Mouse (Mus musculus) layer of hippocampus, postnatal 25 days (tissue): ENCODE data around the gene Cnot10. TPM values are rescaled to one million over a fixed set of nuclear protein-coding genes. Genes with fewer than 3 reads are reported as not detected.
A peak's percentile ranks its signal among the peaks of the same experiment; 100 is the strongest.

Source experiments
- DNase-seq, 2 experiments: peaks; one replicate each; pipeline ENCODE4 v3.0.0; 2022; ENCODE audit warnings: mixed read lengths in 2 of 2, low spot score in 1 of 2; ENCODE audit errors: extremely low spot score in 1 of 2
- total RNA-seq, 2 experiments: library from RNA; stranded (reverse); gene quantifications; 2 replicates each; pipeline ENCODE4 v1.2.3; 2021

The Cnot10 gene
- 10 to 100 TPM; 50.8 to 51.9 TPM for total RNA-seq

GRCm38 (mm10) chr9:114639839-114640646 is at the start of gene Cnot10:
TSS of gene Cnot10 (minus strand) at chr9:114640184.
- peak; percentile 92 to 93 for DNase-seq

- DNase-seq = no peak
Observed at GRCm38 (mm10) chr9:114688953-114689407, 49.0 kb upstream of the Cnot10 start.

- peak; percentile 91 to 96 for DNase-seq
Observed at GRCm38 (mm10) chr9:114688252-114688952, 48.4 kb upstream of the Cnot10 start, which contains the start of gene Dync1li1. TSS of gene Dync1li1 (plus strand) at chr9:114688790.

- no peak for DNase-seq
Observed at GRCm38 (mm10) chr9:114687639-114688038, 47.7 kb upstream of the Cnot10 start.

- no peak for DNase-seq
Observed at GRCm38 (mm10) chr9:114686245-114686644, 46.3 kb upstream of the Cnot10 start.

GRCm38 (mm10) chr9:114682193-114682592 is 42.2 kb upstream of the Cnot10 start:
- no peak for DNase-seq

- no peak for DNase-seq
Observed at GRCm38 (mm10) chr9:114680531-114680930, 40.5 kb upstream of the Cnot10 start.

- DNase-seq = no peak
Observed at GRCm38 (mm10) chr9:114679944-114680343, 40.0 kb upstream of the Cnot10 start.

GRCm38 (mm10) chr9:114678576-114678975 is 38.6 kb upstream of the Cnot10 start:
- DNase-seq = no peak

GRCm38 (mm10) chr9:114673626-114674025 is 33.6 kb upstream of the Cnot10 start:
- DNase-seq = no peak

- DNase-seq = peak; percentile 16 to 27
Observed at GRCm38 (mm10) chr9:114672703-114673561, 32.9 kb upstream of the Cnot10 start.

- DNase-seq = no peak
Observed at GRCm38 (mm10) chr9:114671946-114672345, 32.0 kb upstream of the Cnot10 start.

GRCm38 (mm10) chr9:114669011-114669410 is 29.0 kb upstream of the Cnot10 start:
- no peak for DNase-seq

GRCm38 (mm10) chr9:114668047-114668446 is 28.1 kb upstream of the Cnot10 start:
- DNase-seq = no peak

GRCm38 (mm10) chr9:114666858-114667257 is 26.9 kb upstream of the Cnot10 start:
- no peak for DNase-seq

GRCm38 (mm10) chr9:114663782-114664181 is 23.8 kb upstream of the Cnot10 start:
- no peak for DNase-seq

- DNase-seq = no peak
Observed at GRCm38 (mm10) chr9:114661991-114662390, 22.0 kb upstream of the Cnot10 start.

GRCm38 (mm10) chr9:114660983-114661382 is 21.0 kb upstream of the Cnot10 start:
- DNase-seq = no peak

- DNase-seq = no peak
Observed at GRCm38 (mm10) chr9:114660506-114660905, 20.5 kb upstream of the Cnot10 start.

GRCm38 (mm10) chr9:114656701-114657100 is 16.7 kb upstream of the Cnot10 start:
- no peak for DNase-seq

- no peak for DNase-seq
Observed at GRCm38 (mm10) chr9:114655356-114655755, 15.4 kb upstream of the Cnot10 start.
